Mouse (Mus musculus): ENCODE data around the gene Acy3.

DNA sequence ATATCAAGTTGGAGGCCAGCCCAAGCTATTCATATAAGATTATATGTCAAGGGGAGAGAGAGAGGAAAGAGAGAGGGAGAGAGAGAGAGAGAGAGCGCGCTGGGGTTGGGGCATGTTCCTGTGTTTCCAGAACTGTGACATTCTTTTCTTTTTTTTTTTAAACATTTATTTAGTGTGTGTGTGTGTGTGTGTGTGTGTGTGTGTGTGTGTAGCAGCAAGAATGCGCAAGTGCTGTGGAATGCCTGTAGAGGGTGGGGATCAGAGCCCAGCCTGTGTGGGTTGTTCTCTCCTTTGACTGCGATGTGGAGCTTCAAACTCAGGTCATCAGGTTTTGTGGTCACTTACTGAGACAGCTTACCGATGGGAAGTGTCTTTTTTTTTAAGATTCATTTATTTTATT, 26.2 kb upstream of the Acy3 start:
- TF ChIP-seq POLR2AphosphoS2 (IDR thresholded peaks at IDR 0.05; ENCODE audit: insufficient read length, low read depth) (no peak), USF1 (IDR thresholded peaks at IDR 0.05; ENCODE audit: low read depth) (no peak), TCF12 (IDR thresholded peaks at IDR 0.05; ENCODE audit: insufficient read depth, poor library complexity, severe bottlenecking) (no peak), POLR2A (IDR thresholded peaks at IDR 0.05; ENCODE audit: insufficient read length, low read depth) (no peak), MAX (IDR thresholded peaks at IDR 0.05; ENCODE audit: low read depth) (no peak), CEBPB (IDR thresholded peaks at IDR 0.05; ENCODE audit: insufficient read depth, poor library complexity, severe bottlenecking) (no peak), E2F4 (IDR thresholded peaks at IDR 0.05; ENCODE audit: insufficient read depth) (no peak), MYOG (IDR thresholded peaks at IDR 0.05; ENCODE audit: control insufficient read depth in 1 of 3, insufficient read depth in 1 of 3, insufficient read length in 2 of 3, low read depth in 2 of 3) (no peak), SRF (IDR thresholded peaks at IDR 0.05; ENCODE audit: control insufficient read depth, insufficient read length, low read depth) (no peak), MYOD1 (IDR thresholded peaks at IDR 0.05; ENCODE audit: control insufficient read depth in 1 of 3, insufficient read length in 2 of 3, low read depth in 2 of 3) (no peak), TCF3 (IDR thresholded peaks at IDR 0.05; ENCODE audit: insufficient read length, low read depth) (no peak), REST (IDR thresholded peaks at IDR 0.05; ENCODE audit: insufficient read depth, insufficient read length) (no peak)

All from myocyte (in vitro differentiated cells).